Mouse (Mus musculus) cortical plate, adult 2 months (tissue): ENCODE results near the gene Msn. TPM values are rescaled to one million over a fixed set of nuclear protein-coding genes. Genes with fewer than 3 reads are reported as not detected.

Source experiments
- H3K27ac ChIP-seq: fragments of 200-500 bp; 2 replicates; pipeline ENCODE4 v1.5.1; 2012; ENCODE audit warnings: low read length, control low read depth, inconsistent platforms; ENCODE audit not compliant: insufficient read depth
- H3K4me1 ChIP-seq: fragments of 200-500 bp; 2 replicates; pipeline ENCODE4 v1.6.1; 2011; ENCODE audit warnings: low read length; ENCODE audit not compliant: control insufficient read depth, insufficient read depth
- H3K4me3 ChIP-seq: fragments of 200-500 bp; 2 replicates; pipeline ENCODE4 v1.5.1; 2011; ENCODE audit warnings: mild to moderate bottlenecking, low read length, control low read depth; ENCODE audit not compliant: insufficient read depth
- CTCF ChIP-seq: fragments of 200-500 bp; IDR thresholded peaks from 2 replicates; pipeline ENCODE4 v1.5.1; 2011; ENCODE audit warnings: mild to moderate bottlenecking, control low read depth, low read length; ENCODE audit not compliant: insufficient read depth; ENCODE audit errors: extremely low read depth
- POLR2A ChIP-seq: fragments of 200-500 bp; IDR thresholded peaks from 2 replicates; pipeline ENCODE4 v1.6.1; 2011; ENCODE audit warnings: mild to moderate bottlenecking, low read length, control low read depth; ENCODE audit not compliant: insufficient read depth; ENCODE audit errors: extremely low read depth
- polyA plus RNA-seq: library from polyadenylated mRNA; depleted of rRNA; stranded (reverse); fragments of >200 nt; gene quantifications from 2 replicates; pipeline ENCODE4 v1.2.3, GENCODE M21; 2012; rRNA removed

The Msn gene
- polyA plus RNA-seq, result 22.9 and 24.4 TPM in 2 replicates

DNA sequence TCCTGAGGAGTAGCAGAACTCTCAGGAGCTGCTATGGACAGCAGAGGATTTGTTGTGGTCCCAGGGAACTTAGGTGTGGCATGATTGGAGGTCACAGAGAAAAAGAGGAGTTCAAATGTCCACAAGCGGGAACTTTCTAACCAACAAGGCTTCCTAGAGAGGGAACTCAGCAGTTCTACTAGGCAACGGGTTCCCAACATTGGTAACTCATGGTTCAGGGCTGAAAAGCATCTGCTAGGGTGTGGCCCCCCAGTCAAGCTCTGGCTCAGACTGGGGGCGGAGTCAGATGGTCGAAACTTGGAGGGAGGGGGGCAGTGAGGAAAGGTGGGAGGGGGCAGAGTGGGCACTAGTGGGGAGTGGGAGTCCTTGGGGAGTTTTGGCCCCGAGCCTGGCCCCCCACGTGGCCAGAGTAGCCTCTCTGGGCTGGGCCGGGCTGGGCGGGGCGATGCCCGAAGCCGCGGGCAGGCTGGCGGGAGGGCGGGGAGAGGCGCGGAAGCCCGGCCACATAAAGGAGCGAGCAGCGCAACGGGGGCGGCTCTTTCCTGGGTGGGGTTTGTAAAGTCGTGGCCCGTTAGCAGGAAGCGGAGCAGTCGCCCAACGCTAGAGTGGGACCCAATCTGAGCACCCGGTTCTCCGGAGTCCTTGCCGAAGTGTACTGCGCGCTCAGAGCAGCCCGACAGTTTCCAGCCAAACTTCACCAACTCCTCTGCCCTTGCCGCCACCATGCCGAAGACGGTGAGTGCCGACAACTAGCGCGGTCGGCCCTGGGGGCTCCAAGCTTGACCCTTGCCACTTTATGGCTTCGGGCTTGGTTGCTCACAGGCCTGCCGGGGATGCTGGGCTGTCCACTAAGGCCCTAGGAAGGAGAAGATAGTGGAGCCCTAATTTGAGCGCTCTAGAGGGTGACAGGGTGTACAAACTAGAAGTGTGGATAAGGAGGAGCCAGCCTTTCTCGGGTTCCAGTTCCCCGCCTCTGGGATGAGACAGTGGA is at the start of gene Msn:
Gene Msn (plus strand): TSS at position 534 of the 991 bp plus-strand sequence.
- Histone ChIP-seq H3K27ac (peak within 1 kb of the TSS; percentile 65), H3K4me3 (peak within 1 kb of the TSS; percentile 69), H3K4me1 (no peaks in the 10 kb centered on the region)
- TF ChIP-seq CTCF (no peak), POLR2A (no peak)

GRCm38 (mm10) chrX:96052798-96053197 is 43.0 kb upstream of the Msn start:
- no peak overlapping the region for H3K27ac ChIP-seq
- no peak overlapping the region for H3K4me3 ChIP-seq
- TF ChIP-seq CTCF (no peak), POLR2A (no peak)
- H3K4me1 ChIP-seq, result no peaks in the 10 kb centered on the region

GRCm38 (mm10) chrX:96077747-96078146 is 18.1 kb upstream of the Msn start:
- TF ChIP-seq CTCF, result no peak
- TF ChIP-seq POLR2A, result no peak
- Histone ChIP-seq H3K4me1 (no peaks in the 10 kb centered on the region), H3K27ac (no peak overlapping the region), H3K4me3 (no peak overlapping the region)

GRCm38 (mm10) chrX:96086259-96086658 is 9.6 kb upstream of the Msn start:
- H3K4me3 ChIP-seq, result no peak overlapping the region
- H3K27ac ChIP-seq, result no peak overlapping the region
- no peak for TF ChIP-seq POLR2A
- no peak for TF ChIP-seq CTCF
- no peaks in the 10 kb centered on the region for H3K4me1 ChIP-seq

- peak overlapping the region; percentile 69 for H3K4me3 ChIP-seq
- no peaks in the 10 kb centered on the region for H3K4me1 ChIP-seq
- peak overlapping the region; percentile 65 for H3K27ac ChIP-seq
- TF ChIP-seq POLR2A (no peak), CTCF (no peak)
Measured at GRCm38 (mm10) chrX:96096513-96097210, 820 bp downstream of the Msn start.

DNA sequence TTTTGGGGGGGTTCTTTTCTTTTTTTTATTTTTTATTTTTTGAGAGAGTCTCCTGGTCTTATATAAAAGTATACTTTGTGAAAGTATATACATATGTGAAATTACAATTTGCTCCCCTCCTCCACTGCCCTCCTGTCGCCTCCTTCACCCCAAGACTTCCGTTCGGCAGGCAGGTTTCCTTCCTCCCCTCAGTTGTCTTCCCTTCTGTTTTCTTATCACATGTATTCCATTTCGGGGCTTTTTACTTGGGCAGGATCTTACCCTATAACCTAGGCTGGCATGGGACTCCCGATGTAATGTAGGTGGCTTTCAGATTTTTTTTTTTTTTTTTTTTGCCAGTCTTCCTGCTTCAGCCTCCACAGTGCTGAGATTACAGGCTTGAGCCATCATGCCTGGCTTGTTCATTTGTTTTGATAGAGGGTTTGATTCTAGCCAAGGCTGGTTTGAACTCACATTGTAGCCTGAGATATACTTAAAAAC is 1.7 kb downstream of the Msn start:
- no peaks in the 10 kb centered on the region for H3K4me1 ChIP-seq
- H3K4me3 ChIP-seq, result no peak overlapping the region
- no peak overlapping the region for H3K27ac ChIP-seq
- TF ChIP-seq CTCF, result no peak
- TF ChIP-seq POLR2A, result no peak

- no peak overlapping the region for H3K27ac ChIP-seq
- no peaks in the 10 kb centered on the region for H3K4me1 ChIP-seq
- TF ChIP-seq POLR2A (no peak), CTCF (no peak)
- no peak overlapping the region for H3K4me3 ChIP-seq
Measured at GRCm38 (mm10) chrX:96099003-96099402, 3.2 kb downstream of the Msn start.

- Histone ChIP-seq H3K27ac (no peak overlapping the region), H3K4me1 (no peaks in the 10 kb centered on the region), H3K4me3 (no peak overlapping the region)
- no peak for TF ChIP-seq CTCF
- no peak for TF ChIP-seq POLR2A
Measured at GRCm38 (mm10) chrX:96107427-96108291, 11.8 kb downstream of the Msn start.
